Mouse (Mus musculus) lung, postnatal 10 days (tissue): ENCODE data around the gene Dlx3.

Experiments used
- DNase-seq: peaks from one replicate; pipeline ENCODE4 v3.0.0; 2021

Dlx3 gene

GRCm38 (mm10) chr11:95119990-95120632 is at the start of gene Dlx3:
Gene Dlx3, plus strand, starts transcription at chr11:95120119.
- peak; percentile 53 for DNase-seq

- no peak for DNase-seq
Measured at GRCm38 (mm10) chr11:95070140-95071107, 49.5 kb upstream of the Dlx3 start.

GRCm38 (mm10) chr11:95071266-95071665 is 48.7 kb upstream of the Dlx3 start:
- DNase-seq = peak; percentile 78

GRCm38 (mm10) chr11:95072136-95072535 is 47.8 kb upstream of the Dlx3 start:
- no peak for DNase-seq

- DNase-seq = peak; percentile 66
Measured at GRCm38 (mm10) chr11:95072804-95073203, 47.1 kb upstream of the Dlx3 start.

GRCm38 (mm10) chr11:95073835-95074234 is 46.1 kb upstream of the Dlx3 start:
- DNase-seq = no peak

- no peak for DNase-seq
Measured at GRCm38 (mm10) chr11:95074694-95075093, 45.2 kb upstream of the Dlx3 start.

- DNase-seq = peak; percentile 55
Measured at GRCm38 (mm10) chr11:95075197-95076040, 44.5 kb upstream of the Dlx3 start.

- DNase-seq = peak; percentile 71
Measured at GRCm38 (mm10) chr11:95076041-95076535, 43.8 kb upstream of the Dlx3 start.

- peak; percentile 84 for DNase-seq
Measured at GRCm38 (mm10) chr11:95076536-95077111, 43.3 kb upstream of the Dlx3 start, which contains the start of gene Itga3. Gene Itga3, minus strand, starts transcription at chr11:95076801.

DNA sequence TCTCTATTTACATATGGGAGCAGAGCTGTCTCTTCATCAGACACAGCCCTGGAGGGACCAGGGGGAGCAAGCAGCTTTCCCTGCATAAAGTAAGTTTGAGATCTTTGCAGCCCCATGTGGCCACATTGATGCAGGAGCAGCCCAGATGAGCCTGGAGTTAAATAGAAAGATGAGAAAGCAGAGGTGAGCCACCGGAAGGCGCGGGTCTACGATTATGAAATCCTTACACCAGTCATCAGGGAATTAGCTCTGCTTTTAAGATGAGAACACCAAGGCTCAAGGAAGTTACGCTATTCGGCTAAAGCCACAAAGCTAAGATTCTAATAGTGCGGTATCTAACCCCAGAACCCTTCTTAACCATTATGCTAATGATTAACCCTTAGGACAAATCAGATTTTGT is 42.0 kb upstream of the Dlx3 start:
- DNase-seq = no peak

DNA sequence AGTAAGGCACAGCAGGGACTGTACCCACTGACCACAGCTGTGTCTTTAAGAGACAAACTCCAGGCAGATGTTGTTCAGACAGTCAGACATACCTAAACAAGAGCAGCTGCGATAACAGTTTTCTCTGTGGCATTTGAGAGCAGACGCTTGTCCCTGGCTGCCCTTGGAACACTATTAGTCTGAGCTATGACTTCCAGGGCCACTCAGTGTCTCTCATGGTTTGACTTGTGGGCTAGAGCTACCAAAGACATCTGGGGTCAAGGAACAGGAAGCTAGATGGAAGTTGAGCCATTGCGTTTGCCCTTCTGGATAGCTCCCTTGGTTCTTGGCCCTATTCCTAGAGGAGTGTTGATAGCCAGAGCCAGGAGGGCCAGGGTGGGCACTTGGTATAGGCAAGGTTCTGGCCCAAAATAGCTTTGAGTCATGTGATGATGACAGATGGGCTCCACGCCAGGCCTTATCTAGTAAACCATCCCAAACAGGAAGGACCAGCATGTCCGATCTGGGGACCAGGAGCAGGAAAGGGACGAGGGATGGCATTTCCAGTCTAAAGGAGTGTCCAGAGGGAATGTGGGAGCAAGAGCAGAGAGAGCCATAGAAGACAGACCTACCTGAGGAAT is 40.6 kb upstream of the Dlx3 start:
- DNase-seq = peak; percentile 89

GRCm38 (mm10) chr11:95080783-95081182 is 39.1 kb upstream of the Dlx3 start:
- no peak for DNase-seq

GRCm38 (mm10) chr11:95082896-95083295 is 37.0 kb upstream of the Dlx3 start:
- no peak for DNase-seq

- no peak for DNase-seq
Measured at GRCm38 (mm10) chr11:95084175-95084574, 35.7 kb upstream of the Dlx3 start.

DNA sequence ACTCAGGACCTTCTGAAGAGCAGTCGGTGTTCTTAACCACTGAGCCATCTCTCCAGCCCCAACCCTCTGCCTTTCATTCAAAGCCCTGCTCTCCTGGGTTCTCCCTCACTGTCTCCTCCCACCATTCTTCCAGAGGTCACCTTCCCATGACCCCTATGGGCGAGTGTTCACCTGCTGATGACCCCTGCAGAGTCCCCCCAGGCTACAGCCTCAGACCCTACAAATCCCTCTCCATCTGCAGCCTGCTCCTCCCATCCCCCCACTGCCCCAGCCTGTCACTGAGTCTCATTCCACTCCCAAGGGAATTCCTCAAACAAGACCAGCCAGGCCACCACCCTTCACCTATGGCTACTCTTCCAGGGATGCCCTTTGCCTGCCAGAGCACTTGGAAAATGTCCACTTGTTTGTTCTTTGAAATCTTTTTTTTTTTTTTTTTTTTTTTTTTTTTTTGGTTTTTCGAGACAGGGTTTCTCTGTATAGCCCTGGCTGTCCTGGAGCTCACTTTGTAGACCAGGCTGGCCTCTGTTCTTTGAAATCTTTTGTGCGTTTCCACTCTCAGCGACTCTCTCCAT is 35.0 kb upstream of the Dlx3 start:
- no peak for DNase-seq

DNA sequence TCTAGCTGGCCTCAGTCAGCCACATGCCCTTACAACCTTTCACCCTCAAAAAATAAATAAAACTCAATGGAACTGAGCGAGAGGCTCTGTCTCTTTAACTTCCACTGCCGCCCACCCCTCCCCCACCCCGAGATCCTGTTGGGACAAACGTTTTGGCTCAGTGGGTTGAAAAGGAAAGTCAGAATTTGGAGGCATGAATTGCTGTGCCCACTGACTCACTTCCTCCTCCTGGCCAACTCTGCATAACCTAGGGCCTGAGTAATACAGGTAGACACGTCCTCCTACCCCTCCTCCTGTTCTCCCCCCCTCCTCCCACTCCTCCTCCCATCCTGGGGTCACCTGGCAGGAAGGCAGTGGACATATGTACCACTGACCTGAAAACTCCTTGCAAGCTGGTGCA is 34.2 kb upstream of the Dlx3 start:
- no peak for DNase-seq

- peak; percentile 52 for DNase-seq
Measured at GRCm38 (mm10) chr11:95086229-95086628, 33.7 kb upstream of the Dlx3 start.

DNA sequence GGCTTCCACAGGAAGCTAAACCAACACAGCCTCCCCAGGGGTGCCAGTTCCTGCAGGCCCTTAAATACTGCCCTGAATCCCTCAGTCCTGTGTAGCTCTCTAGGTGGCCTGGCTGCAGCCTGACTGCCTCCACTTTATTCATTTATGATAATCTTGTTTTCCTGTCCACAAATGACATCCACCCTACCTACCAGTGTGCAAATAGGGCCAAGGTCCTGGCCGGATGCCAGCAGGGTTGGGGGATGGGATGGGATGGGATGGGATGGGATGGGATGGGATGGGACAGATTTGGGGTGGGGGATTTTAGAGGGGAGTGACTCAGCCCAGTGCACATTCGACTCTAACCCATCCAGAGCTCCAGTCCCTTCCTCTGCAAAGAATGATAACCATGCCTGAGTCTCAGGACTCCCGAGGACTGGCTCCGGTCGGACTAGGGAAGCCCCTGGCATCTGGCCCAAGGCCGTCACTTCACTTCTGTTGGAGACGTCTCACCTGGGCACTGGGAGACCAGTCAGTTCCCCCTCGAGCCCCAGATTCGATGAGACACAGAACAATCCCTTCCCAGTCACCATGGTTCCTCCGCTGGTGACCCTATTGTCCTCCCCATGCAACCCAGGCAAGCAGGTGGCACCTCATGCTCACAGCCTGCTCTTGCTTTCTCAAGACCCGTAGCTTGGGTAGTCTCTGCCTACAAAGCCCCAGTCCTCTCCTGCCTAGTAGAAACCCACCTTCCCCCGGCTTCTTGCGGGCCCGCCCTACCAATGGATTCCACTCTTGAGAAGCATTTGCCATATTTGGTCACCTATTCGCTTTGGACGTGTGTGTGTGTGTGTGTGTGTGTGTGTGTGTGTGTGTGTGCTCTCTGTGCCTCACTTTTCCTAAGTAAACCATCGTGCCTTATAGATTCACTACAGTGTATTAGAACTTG is 32.4 kb upstream of the Dlx3 start:
- DNase-seq = no peak

DNA sequence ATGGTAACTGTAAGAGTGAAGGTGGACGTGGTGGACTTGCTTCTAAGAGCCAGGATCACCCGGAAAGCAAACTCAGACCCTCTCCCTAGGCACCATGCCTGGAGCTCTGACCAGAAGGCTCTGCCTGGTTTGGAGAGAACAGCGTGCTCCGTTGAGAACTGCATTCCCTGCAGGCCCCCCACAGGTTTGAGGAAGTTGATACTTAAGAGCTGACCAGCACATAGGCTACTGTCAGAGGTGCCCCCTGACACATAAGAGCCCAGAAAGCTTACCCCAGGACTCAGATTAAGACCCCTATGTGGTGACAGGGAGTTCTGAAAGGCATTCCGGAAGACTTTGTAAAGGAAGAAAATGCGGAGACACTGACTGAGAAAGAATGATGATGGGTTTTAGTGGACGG is 31.6 kb upstream of the Dlx3 start:
- no peak for DNase-seq
